Mouse (Mus musculus): ENCODE results near the gene Ifnl2.

Gene Ifnl2

GRCm38 (mm10) chr7:28490903-28491302 is 19.4 kb downstream of the Ifnl2 start:
- DNase-seq (ENCODE audit: low spot score in 2 of 2): peak in 1 of 2 experiments; percentile 14

DNA sequence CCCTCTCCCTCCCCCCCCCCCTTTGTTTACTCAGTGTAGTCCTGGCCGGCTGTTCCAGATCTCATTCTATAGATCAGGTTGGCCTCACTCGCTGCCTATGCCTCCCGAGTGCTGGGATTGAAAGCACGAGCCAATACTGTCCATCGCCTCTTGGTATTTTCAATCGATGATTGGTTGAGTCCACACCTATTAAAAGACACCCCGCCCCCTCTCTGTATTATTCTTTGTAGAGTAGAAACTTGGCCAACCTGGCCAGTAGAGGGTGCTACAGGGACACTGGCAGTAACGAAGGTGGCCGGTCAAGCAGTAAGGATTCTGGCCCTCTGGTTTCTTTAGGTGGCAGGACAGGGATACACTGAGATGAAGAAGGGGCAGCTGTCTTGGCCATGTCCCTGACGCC is 19.8 kb downstream of the Ifnl2 start:
- DNase-seq (ENCODE audit: low spot score in 2 of 2): peak; percentile 18 to 56

DNA sequence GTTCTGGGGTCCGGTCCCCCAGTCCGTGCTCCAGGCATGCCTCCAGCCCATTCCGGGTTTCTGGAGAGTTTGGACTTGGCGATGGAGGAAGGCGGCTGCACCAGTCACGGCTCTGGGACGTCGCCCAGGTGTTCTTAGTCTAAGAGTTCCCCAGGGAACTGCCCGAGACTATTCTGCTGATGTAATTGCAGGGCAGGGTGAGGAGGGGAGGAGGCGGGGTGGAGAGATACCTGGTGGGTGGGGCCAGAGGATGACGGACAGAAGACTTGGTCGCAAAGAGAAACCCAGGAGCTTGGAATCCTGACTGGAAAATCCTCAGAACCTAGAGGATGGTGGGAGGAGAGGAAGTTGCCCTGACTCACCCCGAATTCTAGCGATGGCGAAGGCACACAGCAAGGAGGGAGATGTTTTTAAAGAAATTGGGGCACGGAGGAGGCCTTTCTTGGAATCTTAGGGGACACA is 22.2 kb downstream of the Ifnl2 start:
- DNase-seq (ENCODE audit: low spot score in 2 of 2): no peak

- DNase-seq (ENCODE audit: low spot score in 2 of 2): no peak
Measured at GRCm38 (mm10) chr7:28484192-28484591, 26.1 kb downstream of the Ifnl2 start.

DNA sequence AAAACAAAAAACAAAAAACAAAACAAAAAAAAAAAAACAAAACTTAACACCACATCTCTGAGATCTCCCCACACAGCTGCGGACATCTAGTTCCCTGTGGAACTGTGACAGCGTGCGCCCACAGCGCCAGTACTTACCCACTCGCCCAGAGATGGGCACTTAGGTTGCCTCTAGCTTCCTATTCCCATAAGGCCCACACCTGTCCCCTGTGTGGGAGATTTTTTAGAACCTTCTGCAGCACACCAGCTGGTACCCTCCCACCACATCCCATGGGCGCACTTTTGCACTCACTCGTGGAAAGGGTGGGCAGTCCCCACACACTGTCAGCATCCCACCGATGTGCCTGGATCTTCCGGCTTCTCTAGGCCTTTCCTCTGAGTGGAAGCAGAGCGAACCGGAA is 27.4 kb downstream of the Ifnl2 start:
- DNase-seq (ENCODE audit: low spot score in 2 of 2): no peak

DNA sequence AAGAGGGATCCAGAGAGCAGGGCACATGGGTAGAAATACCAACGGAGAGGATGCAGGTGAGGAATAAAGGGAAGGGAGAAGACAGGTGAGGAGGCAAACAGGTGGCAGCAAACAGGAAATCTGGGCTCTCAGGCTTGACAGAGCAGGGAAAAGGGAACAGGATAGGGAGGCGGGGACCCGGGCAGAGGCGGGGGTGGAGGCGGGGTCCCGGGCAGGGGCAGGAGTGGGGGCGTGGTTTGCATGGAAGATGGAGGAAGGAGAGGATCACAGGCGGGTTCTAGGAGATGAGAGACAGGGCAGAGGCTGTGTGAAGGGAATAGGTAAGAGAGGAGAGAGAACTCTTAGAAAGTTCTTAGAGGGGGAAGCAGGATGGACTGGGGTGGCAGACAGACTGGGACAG is 31.4 kb downstream of the Ifnl2 start:
- no peak for DNase-seq (ENCODE audit: low spot score in 2 of 2)

- no peak for DNase-seq (ENCODE audit: low spot score in 2 of 2)
Measured at GRCm38 (mm10) chr7:28477363-28477762, 32.9 kb downstream of the Ifnl2 start.

- DNase-seq (ENCODE audit: low spot score in 2 of 2): no peak
Measured at GRCm38 (mm10) chr7:28476191-28476590, 34.1 kb downstream of the Ifnl2 start.

GRCm38 (mm10) chr7:28467213-28467751 is 43.0 kb downstream of the Ifnl2 start:
- DNase-seq (ENCODE audit: low spot score in 2 of 2): no peak

GRCm38 (mm10) chr7:28466721-28467212 is 43.5 kb downstream of the Ifnl2 start:
- no peak for DNase-seq (ENCODE audit: low spot score in 2 of 2)

DNA sequence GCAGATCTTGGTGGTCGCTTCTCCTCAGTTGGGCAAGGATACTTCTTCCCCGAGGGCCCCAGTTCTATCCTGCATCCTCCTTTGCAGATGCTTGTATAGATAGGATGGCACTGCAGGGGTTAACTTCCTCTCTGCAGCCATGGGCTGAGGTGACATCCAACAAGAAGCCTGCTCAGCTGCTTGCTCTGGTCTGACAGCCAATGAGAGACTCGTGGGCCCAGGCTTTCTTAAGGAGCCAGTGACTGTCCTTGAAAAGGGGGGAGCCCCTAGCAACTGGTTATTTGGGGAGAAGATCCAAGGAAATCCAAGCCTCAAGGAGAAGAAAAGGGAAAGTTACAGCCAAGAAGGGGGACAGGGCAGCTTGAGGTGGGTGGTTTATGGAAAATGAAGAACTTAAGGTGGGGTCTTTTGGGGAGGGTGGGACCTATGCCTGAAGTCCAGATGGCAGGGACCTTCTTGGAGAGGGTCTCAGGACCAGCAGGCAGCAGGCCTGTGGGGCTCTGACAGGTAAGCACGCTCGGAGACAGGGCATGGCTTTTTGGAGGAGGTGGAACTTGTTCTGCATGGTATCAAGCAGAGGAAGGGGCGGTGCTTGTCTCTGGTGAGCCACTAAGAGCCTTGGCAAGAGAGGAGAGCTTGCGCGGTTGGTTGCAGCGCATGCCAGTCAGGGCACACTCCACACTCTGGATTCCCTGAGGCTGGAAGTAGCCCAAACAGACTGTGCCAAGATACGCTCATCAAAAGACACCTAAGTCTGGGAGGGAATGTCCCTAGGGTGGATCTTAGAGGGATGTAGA is 45.6 kb downstream of the Ifnl2 start:
- DNase-seq (ENCODE audit: low spot score in 2 of 2): no peak

GRCm38 (mm10) chr7:28462769-28463168 is 47.5 kb downstream of the Ifnl2 start:
- DNase-seq (ENCODE audit: low spot score in 2 of 2): no peak

- no peak for DNase-seq (ENCODE audit: low spot score in 2 of 2)
Measured at GRCm38 (mm10) chr7:28460361-28460760, 49.9 kb downstream of the Ifnl2 start.
